Mouse (Mus musculus): ENCODE data around the gene Fam178b. TPM values are rescaled to one million over a fixed set of nuclear protein-coding genes. Genes with fewer than 3 reads are reported as not detected.

The Fam178b gene
- total and polyA plus RNA-seq, 2 experiments from 2014 or later = not detected

DNA sequence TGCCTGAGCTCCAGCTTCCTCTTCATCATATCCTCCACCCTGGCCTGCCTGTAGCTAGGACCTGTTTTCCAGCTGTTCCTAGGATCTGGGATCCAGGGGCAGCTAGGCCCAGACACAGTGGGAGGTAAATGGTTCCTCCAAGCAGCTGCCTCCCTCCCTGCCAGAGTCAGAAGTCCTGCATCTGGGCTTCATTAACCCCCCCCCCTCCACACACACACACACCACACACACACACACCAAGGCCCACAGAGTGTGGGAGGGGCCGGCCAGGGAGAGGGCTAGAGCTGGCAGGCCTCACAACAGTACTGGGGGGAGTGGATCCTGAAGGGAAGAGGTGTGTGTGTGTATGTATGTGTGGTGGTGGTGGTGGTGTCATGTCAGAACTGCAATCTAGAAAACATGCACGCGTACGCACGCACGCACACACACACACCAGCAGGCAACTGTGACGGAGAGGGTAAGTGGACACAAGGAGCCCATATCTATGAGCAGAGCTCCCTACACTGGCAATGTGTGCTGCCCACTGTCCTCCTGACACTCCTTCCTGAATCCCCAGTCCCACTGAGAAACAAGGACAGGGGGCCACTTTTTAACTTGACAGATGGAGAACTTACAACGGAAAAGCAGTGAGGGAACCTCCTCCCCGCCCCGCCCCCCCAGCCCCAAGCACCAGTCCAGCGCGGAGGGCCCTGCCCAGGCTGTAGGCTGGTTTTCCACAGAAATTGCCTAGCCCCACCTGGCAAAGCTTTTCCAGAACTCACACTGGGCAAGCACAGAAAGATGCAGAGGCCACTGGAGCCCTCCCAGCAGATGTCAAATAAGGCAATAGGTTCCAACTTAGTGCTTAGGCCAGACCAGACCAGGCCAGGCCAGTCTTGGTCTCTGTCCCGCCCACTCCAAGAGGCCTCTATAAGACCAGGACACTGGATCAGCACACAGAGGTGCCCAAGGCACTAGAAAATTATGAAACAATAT, 94.2 kb downstream of the Fam178b start:
- Histone ChIP-seq H3K4me3 (ENCODE audit: low read depth, low read length) (no peak overlapping the region), H3K27ac (ENCODE audit: low read depth, low read length) (no peak overlapping the region), H3K9ac (no peak overlapping the region), H3K27me3 (ENCODE audit: insufficient read depth, low read length) (no peaks in the 10 kb centered on the region), H3K4me2 (ENCODE audit: low read depth) (no peak overlapping the region), H3K9me3 (ENCODE audit: low read length) (no peaks in the 10 kb centered on the region), H3K36me3 (ENCODE audit: insufficient read depth) (no peaks in the 10 kb centered on the region), H3K4me1 (ENCODE audit: insufficient read depth) (peaks cover 5% of the 10 kb centered on the region; the same call in 1 of the 2 replicates)
- 76% methylated on average over 13 of the region's 13 CpGs for WGBS
- no peak for DNase-seq
- no peak for TF ChIP-seq CTCF (IDR thresholded peaks at IDR 0.05; ENCODE audit: low read depth)
- ATAC-seq = no peak

DNA sequence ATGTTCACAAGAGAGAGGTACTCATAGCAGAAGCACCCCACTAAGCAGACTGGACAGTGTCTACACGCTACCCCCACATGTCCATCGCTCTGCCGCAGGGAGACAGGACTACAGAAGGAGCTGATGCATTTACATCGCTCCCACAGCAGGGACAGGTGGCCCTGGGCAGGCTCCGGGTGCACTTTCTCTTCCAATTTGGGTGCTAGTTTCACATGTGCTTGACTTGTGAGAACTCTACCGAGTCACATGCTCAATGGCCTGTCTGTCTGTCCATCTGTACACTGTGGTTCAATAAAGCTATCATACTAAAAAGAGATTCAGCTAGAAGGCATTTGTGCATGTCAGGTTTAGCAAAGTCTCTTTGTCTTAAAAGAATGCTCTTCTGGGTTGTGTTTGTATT, 95.1 kb downstream of the Fam178b start:
- Histone ChIP-seq H3K36me3 (ENCODE audit: insufficient read depth) (no peaks in the 10 kb centered on the region), H3K4me3 (ENCODE audit: low read depth, low read length) (no peak overlapping the region), H3K4me2 (ENCODE audit: low read depth) (no peak overlapping the region), H3K27me3 (ENCODE audit: insufficient read depth, low read length) (no peaks in the 10 kb centered on the region), H3K27ac (ENCODE audit: low read depth, low read length) (no peak overlapping the region), H3K9me3 (ENCODE audit: low read length) (no peaks in the 10 kb centered on the region), H3K9ac (no peak overlapping the region), H3K4me1 (ENCODE audit: insufficient read depth) (peaks cover 5% of the 10 kb centered on the region; the same call in 1 of the 2 replicates)
- ATAC-seq = no peak
- no peak for DNase-seq
- TF ChIP-seq CTCF (IDR thresholded peaks at IDR 0.05; ENCODE audit: low read depth) = no peak
- 89% methylated on average over 6 of the region's 6 CpGs for WGBS

DNA sequence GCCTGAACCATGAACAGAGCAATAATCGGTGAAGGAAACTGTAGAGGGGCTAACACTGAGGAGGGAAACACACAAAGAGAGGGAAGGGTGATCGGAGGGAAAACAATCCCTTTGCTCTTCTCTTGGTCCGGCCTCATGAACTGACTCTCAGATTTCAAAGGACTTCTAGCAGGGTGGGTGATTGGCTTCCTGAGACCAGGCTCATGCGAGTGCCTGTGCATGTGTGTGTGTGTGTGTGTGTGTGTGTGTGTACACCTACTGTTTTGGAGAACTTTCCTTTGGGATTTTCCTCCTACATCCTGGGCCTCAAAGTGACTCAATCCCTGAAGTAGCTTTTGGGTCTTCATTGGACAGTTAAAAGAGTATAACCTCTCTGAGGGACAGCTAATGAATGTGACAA, 96.7 kb downstream of the Fam178b start:
- no peak for TF ChIP-seq CTCF (IDR thresholded peaks at IDR 0.05; ENCODE audit: low read depth)
- WGBS = 44% methylated on average over 4 of the region's 4 CpGs
- ATAC-seq (no peak), DNase-seq (no peak)
- no peak overlapping the region for H3K9ac ChIP-seq
- no peaks in the 10 kb centered on the region for H3K9me3 ChIP-seq (ENCODE audit: low read length)
- no peaks in the 10 kb centered on the region for H3K27me3 ChIP-seq (ENCODE audit: insufficient read depth, low read length)
- H3K4me3 ChIP-seq (ENCODE audit: low read depth, low read length) = no peak overlapping the region
- H3K4me2 ChIP-seq (ENCODE audit: low read depth) = no peak overlapping the region
- H3K36me3 ChIP-seq (ENCODE audit: insufficient read depth) = no peaks in the 10 kb centered on the region
- no peak overlapping the region for H3K27ac ChIP-seq (ENCODE audit: low read depth, low read length)
- H3K4me1 ChIP-seq (ENCODE audit: insufficient read depth) = peaks cover 5% of the 10 kb centered on the region; the same call in 1 of the 2 replicates

DNA sequence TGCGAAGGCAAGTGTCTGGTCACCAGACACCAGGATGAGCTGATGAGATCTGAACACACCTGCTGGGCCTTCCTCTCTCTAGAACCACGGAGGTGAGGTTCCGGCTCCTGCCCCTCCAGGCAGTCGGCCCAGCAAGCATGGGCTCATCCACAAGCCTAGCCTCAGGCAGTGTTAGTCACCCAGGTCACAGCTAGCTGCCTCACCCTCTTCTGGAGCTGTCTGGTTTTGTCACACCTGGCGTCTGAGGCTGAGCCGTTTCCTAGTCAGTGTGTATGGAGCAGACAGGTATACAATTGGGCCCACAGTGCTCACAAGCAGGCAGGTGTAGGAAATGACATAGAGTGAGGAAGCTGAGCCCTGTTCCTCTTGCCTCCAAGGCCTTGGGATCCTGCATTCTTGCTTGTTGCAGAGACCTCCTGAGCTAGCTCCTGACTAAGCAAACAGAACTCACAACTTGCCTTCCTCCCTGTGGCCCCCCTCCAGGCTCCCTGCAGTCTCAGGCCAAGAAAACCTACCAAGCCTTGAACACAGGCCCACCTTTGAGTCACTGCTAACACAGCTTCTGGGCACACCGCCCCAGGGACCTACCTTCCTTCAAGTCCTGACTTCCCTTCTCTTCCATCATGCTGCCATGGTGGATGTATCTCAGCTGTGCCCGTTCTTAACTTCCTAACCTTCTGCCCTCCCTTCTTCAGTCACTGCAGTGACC, 99.4 kb downstream of the Fam178b start:
- Histone ChIP-seq H3K27ac (ENCODE audit: low read depth, low read length) (no peak overlapping the region), H3K4me1 (ENCODE audit: insufficient read depth) (peaks cover 16% of the 10 kb centered on the region), H3K4me2 (ENCODE audit: low read depth) (no peak overlapping the region), H3K4me3 (ENCODE audit: low read depth, low read length) (no peak overlapping the region), H3K9ac (no peak overlapping the region), H3K36me3 (ENCODE audit: insufficient read depth) (no peaks in the 10 kb centered on the region), H3K27me3 (ENCODE audit: insufficient read depth, low read length) (no peaks in the 10 kb centered on the region), H3K9me3 (ENCODE audit: low read length) (no peaks in the 10 kb centered on the region)
- TF ChIP-seq CTCF (IDR thresholded peaks at IDR 0.05; ENCODE audit: low read depth) = no peak
- DNase-seq (no peak), ATAC-seq (no peak)
- 84% methylated on average over 8 of the region's 8 CpGs for WGBS

DNA sequence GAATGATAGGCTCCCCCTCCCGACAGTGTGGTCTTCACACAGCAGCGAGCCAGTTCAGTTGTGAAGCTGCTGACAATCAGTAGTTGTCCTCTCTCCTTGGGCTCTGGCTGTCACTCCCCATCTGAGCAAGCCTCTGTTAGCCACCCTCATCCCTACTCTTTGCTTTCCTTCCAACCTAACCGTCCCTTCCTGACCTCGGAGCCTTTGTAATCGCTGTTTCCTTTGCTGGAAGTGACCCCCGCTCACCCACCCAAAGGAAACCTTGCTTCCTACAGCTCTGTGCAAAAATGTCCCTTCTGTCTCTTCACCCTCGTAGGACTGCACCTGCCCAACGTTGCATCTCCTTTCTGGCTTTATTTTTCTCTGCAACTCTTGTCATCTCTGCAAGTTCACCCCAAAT, 100.8 kb downstream of the Fam178b start:
- 74% methylated on average over 8 of the region's 8 CpGs for whole genome bisulfite sequencing
- Histone ChIP-seq H3K27ac (ENCODE audit: low read depth, low read length) (no peak overlapping the region), H3K4me1 (ENCODE audit: insufficient read depth) (peaks cover 16% of the 10 kb centered on the region), H3K9me3 (ENCODE audit: low read length) (no peaks in the 10 kb centered on the region), H3K4me3 (ENCODE audit: low read depth, low read length) (no peak overlapping the region), H3K27me3 (ENCODE audit: insufficient read depth, low read length) (no peaks in the 10 kb centered on the region), H3K36me3 (ENCODE audit: insufficient read depth) (no peaks in the 10 kb centered on the region), H3K9ac (no peak overlapping the region), H3K4me2 (ENCODE audit: low read depth) (no peak overlapping the region)
- ATAC-seq (no peak), DNase-seq (no peak)
- no peak for TF ChIP-seq CTCF (IDR thresholded peaks at IDR 0.05; ENCODE audit: low read depth)

DNA sequence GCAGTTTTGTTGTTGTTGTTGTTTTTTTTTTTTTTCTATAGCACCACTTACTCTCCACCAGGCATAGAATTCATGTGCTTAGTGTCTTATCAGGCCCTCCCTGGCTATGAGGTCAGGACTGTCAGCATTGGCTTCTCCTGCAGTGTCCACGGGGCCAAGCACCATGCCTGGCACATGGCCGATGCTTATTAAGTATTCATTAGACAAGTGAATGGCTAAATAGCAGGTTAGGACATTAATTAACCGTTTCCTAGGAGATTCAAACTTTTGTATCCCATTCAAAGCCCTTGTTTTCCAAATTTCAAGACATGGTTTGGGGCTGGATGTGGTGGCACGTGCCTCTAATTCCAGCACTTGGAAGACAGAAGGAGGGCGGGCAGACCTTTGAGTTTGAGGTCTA, 101.7 kb downstream of the Fam178b start:
- Histone ChIP-seq H3K4me3 (ENCODE audit: low read depth, low read length) (no peak overlapping the region), H3K36me3 (ENCODE audit: insufficient read depth) (no peaks in the 10 kb centered on the region), H3K27me3 (ENCODE audit: insufficient read depth, low read length) (no peaks in the 10 kb centered on the region), H3K27ac (ENCODE audit: low read depth, low read length) (peak overlapping the region; percentile 90), H3K9me3 (ENCODE audit: low read length) (no peaks in the 10 kb centered on the region), H3K9ac (no peak overlapping the region), H3K4me2 (ENCODE audit: low read depth) (no peak overlapping the region), H3K4me1 (ENCODE audit: insufficient read depth) (peaks cover 16% of the 10 kb centered on the region)
- WGBS = 23% methylated on average over 5 of the region's 5 CpGs
- DNase-seq = no peak
- no peak for TF ChIP-seq CTCF (IDR thresholded peaks at IDR 0.05; ENCODE audit: low read depth)
- ATAC-seq = no peak

Measured in forebrain, postnatal 0 days (tissue).